Mouse (Mus musculus) urinary bladder, postnatal 25 days (tissue): ENCODE results near the gene Tmem101.

Experiments used
- DNase-seq: peaks from one replicate; pipeline ENCODE4 v3.0.0; 2022; ENCODE audit warnings: low spot score

The Tmem101 gene

GRCm38 (mm10) chr11:102147213-102147989, 8.8 kb downstream of the Tmem101 start:
- DNase-seq: no peak

- DNase-seq: no peak
Observed at GRCm38 (mm10) chr11:102146531-102146930, 9.7 kb downstream of the Tmem101 start.

- no peak for DNase-seq
Observed at GRCm38 (mm10) chr11:102146005-102146404, 10.2 kb downstream of the Tmem101 start.

GRCm38 (mm10) chr11:102145471-102146001, 10.7 kb downstream of the Tmem101 start, which contains the start of gene Nags:
Gene Nags, plus strand, starts transcription at chr11:102145513.
- DNase-seq: no peak

- no peak for DNase-seq
Observed at GRCm38 (mm10) chr11:102144957-102145470, 11.2 kb downstream of the Tmem101 start.

- DNase-seq: no peak
Observed at GRCm38 (mm10) chr11:102142355-102142754, 13.8 kb downstream of the Tmem101 start.

GRCm38 (mm10) chr11:102140508-102140907, 15.7 kb downstream of the Tmem101 start:
- peak; percentile 66 for DNase-seq

GRCm38 (mm10) chr11:102138447-102138740, 17.8 kb downstream of the Tmem101 start:
- DNase-seq: peak; percentile 61

GRCm38 (mm10) chr11:102137625-102138446, 18.4 kb downstream of the Tmem101 start:
- DNase-seq: no peak

GRCm38 (mm10) chr11:102134516-102134915, 21.7 kb downstream of the Tmem101 start:
- DNase-seq: no peak

GRCm38 (mm10) chr11:102117386-102117785, 38.8 kb downstream of the Tmem101 start:
- DNase-seq: no peak

- DNase-seq: no peak
Observed at GRCm38 (mm10) chr11:102116241-102116640, 40.0 kb downstream of the Tmem101 start.

- DNase-seq: no peak
Observed at GRCm38 (mm10) chr11:102111576-102111975, 44.6 kb downstream of the Tmem101 start.

GRCm38 (mm10) chr11:102107732-102108131, 48.5 kb downstream of the Tmem101 start, which contains the start of gene Pyy:
Gene Pyy, minus strand, starts transcription at chr11:102107832.
- no peak for DNase-seq

- DNase-seq: no peak
Observed at GRCm38 (mm10) chr11:102106911-102107310, 49.3 kb downstream of the Tmem101 start.
